Mouse (Mus musculus) limb, embryonic 12.5 days (tissue): ENCODE results near the gene Rplp2. TPM values are rescaled to one million over a fixed set of nuclear protein-coding genes. Genes with fewer than 3 reads are reported as not detected.
A peak's percentile ranks its signal among the peaks of the same experiment; 100 is the strongest.

Source experiments
- ATAC-seq: fragments of 200-750 bp; cut with Nextera tagmentation; 2 replicates; pipeline ENCODE4 v1.8.0; 2017; ENCODE audit warnings: low read depth, moderate TSS enrichment; ENCODE audit not compliant: insufficient number of reproducible peaks, insufficient read depth, low FRiP score, low TSS enrichment
- H3K27ac ChIP-seq: fragments of 300-500 bp; sonication (generic); 2 replicates; pipeline ENCODE4 v1.5.1; 2016; ENCODE audit warnings: mild to moderate bottlenecking, moderate library complexity
- H3K27me3 ChIP-seq: fragments of 300-500 bp; sonication (generic); 2 replicates; pipeline ENCODE4 v1.6.1; 2016; ENCODE audit warnings: mild to moderate bottlenecking, moderate library complexity
- H3K36me3 ChIP-seq: fragments of 300-500 bp; sonication (generic); 2 replicates; pipeline ENCODE4 v1.6.1; 2016; ENCODE audit warnings: mild to moderate bottlenecking, moderate library complexity
- H3K4me1 ChIP-seq: fragments of 300-500 bp; sonication (generic); replicated peaks from 2 replicates; pipeline ENCODE4 v1.6.1; 2016
- H3K4me2 ChIP-seq: fragments of 300-500 bp; sonication (generic); 2 replicates; pipeline ENCODE4 v1.6.1; 2016; ENCODE audit warnings: mild to moderate bottlenecking, moderate library complexity
- H3K4me3 ChIP-seq: fragments of 300-500 bp; sonication (generic); replicated peaks from 2 replicates; pipeline ENCODE4 v1.5.1; 2016; ENCODE audit warnings: mild to moderate bottlenecking
- H3K9ac ChIP-seq: fragments of 300-500 bp; sonication (generic); replicated peaks from 2 replicates; pipeline ENCODE4 v1.6.1; 2016; ENCODE audit warnings: mild to moderate bottlenecking, moderate library complexity
- H3K9me3 ChIP-seq: fragments of 300-500 bp; sonication (generic); 2 replicates; pipeline ENCODE4 v1.6.1; 2016; ENCODE audit warnings: mild to moderate bottlenecking, moderate library complexity
- WGBS: fragments of 180-500 bp; shearing (Covaris S2); methylation state at CpG from one replicate; pipeline ENCODE4 v1.1.7; 2016; 5-methylcytosine and 5-hydroxymethylcytosine counted together
- polyA plus RNA-seq: library from polyadenylated mRNA; unstranded; fragments of >200 nt; fragmentation: Nextera tagmentation; extraction: Ambion mirVana; gene quantifications from 2 replicates; pipeline ENCODE4 v1.2.1, GENCODE M21; 2016

Gene Rplp2
- polyA plus RNA-seq, 1 experiment from 2014 or later, result 1,293 TPM

DNA sequence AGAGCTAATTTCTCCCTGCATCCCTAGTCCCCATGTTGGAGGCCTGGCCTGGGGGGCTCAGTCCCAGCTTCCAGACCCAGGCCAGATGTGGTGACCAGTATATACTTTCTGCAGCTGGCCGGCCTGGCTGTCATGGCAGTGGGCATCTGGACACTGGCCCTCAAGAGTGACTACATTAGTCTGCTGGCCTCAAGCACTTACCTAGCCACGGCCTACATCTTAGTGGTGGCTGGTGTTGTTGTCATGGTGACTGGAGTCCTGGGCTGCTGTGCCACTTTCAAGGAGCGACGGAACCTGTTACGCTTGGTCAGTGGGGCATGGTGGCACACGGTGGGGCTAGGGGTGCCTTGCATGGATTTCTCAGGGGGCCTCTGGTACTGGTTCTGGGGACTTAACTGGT, 22.2 kb downstream of the Rplp2 start:
- peaks cover 35% of the 10 kb centered on the region for H3K36me3 ChIP-seq
- peak overlapping the region; percentile 82; the same call in 1 of the 2 replicates for H3K27ac ChIP-seq
- no peaks in the 10 kb centered on the region for H3K9me3 ChIP-seq
- peak overlapping the region; percentile 79; the same call in 1 of the 2 replicates for H3K9ac ChIP-seq
- H3K4me2 ChIP-seq, result peak overlapping the region; percentile 86
- peaks cover 22% of the 10 kb centered on the region for H3K27me3 ChIP-seq
- peaks cover 58% of the 10 kb centered on the region for H3K4me1 ChIP-seq
- H3K4me3 ChIP-seq, result peak overlapping the region; percentile 75
- WGBS, result 88% methylated on average over 6 of the region's 6 CpGs
- no peak for ATAC-seq

GRCm38 (mm10) chr7:141469901-141470636, 22.9 kb downstream of the Rplp2 start:
- Histone ChIP-seq H3K4me1 (peaks cover 53% of the 10 kb centered on the region), H3K4me2 (0 out of 2 replicates have a peak overlapping the region, but pooled peaks have one; percentile 86), H3K4me3 (no peak overlapping the region), H3K9me3 (no peaks in the 10 kb centered on the region), H3K27ac (no peak overlapping the region), H3K27me3 (peaks cover 15% of the 10 kb centered on the region), H3K36me3 (peaks cover 35% of the 10 kb centered on the region), H3K9ac (no peak overlapping the region)
- ATAC-seq, result no peak
- WGBS, result 91% methylated on average over 18 of the region's 18 CpGs

- no peak overlapping the region for H3K27ac ChIP-seq
- peaks cover 35% of the 10 kb centered on the region for H3K36me3 ChIP-seq
- H3K4me3 ChIP-seq, result no peak overlapping the region
- 95% methylated on average over 10 of the region's 10 CpGs for WGBS
- H3K4me1 ChIP-seq, result peaks cover 49% of the 10 kb centered on the region
- peaks cover 10% of the 10 kb centered on the region for H3K27me3 ChIP-seq
- no peak overlapping the region for H3K4me2 ChIP-seq
- no peak for ATAC-seq
- H3K9ac ChIP-seq, result no peak overlapping the region
- no peaks in the 10 kb centered on the region for H3K9me3 ChIP-seq
These were observed 23.4 kb downstream of the Rplp2 start for GRCm38 (mm10) chr7:141470637-141470944.

GRCm38 (mm10) chr7:141471236-141471635, 24.1 kb downstream of the Rplp2 start:
- 82% methylated on average over 1 of the region's 1 CpGs for WGBS
- peaks cover 50% of the 10 kb centered on the region for H3K4me1 ChIP-seq

DNA sequence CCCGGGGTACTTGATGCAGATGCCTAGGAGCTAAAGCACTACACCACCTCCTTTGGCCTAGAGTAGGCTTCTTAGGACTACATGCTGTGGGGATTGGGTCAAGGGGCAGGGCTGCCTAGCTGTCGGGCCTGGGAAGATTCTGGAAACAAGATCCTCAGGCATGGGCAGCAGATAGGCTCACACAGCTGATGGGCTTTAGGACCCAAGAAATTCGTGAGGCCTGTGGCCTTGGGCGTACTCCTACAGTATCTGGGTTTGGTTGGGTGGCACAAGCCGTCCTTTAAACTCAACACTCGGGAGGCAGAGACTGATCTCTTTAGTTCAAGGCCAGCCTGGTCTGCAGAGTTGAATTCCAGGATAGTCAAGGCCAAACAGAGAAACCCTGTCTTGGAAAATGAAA, 25.1 kb downstream of the Rplp2 start:
- ATAC-seq, result no peak
- Histone ChIP-seq H3K27ac (no peak overlapping the region), H3K4me3 (no peak overlapping the region), H3K4me2 (no peak overlapping the region), H3K9me3 (no peaks in the 10 kb centered on the region), H3K9ac (no peak overlapping the region), H3K4me1 (peaks cover 53% of the 10 kb centered on the region), H3K27me3 (no peaks in the 10 kb centered on the region), H3K36me3 (peaks cover 35% of the 10 kb centered on the region)
- WGBS, result 84% methylated on average over 6 of the region's 6 CpGs

More at GRCm38 (mm10) chr7:141471236-141471635, 24.1 kb downstream of the Rplp2 start:
- H3K4me2 ChIP-seq, result no peak overlapping the region
- ATAC-seq, result no peak
- no peak overlapping the region for H3K9ac ChIP-seq
- peaks cover 35% of the 10 kb centered on the region for H3K36me3 ChIP-seq
- H3K27me3 ChIP-seq, result 0 out of 2 replicates have a peak, but pooled peaks cover 4% of the 10 kb centered on the region
- no peak overlapping the region for H3K4me3 ChIP-seq
- H3K9me3 ChIP-seq, result no peaks in the 10 kb centered on the region
- no peak overlapping the region for H3K27ac ChIP-seq

- no peaks in the 10 kb centered on the region for H3K9me3 ChIP-seq
- H3K4me2 ChIP-seq, result no peak overlapping the region
- no peak overlapping the region for H3K9ac ChIP-seq
- peaks cover 58% of the 10 kb centered on the region for H3K4me1 ChIP-seq
- ATAC-seq, result no peak
- no peak overlapping the region for H3K27ac ChIP-seq
- peaks cover 35% of the 10 kb centered on the region for H3K36me3 ChIP-seq
- 84% methylated on average over 6 of the region's 6 CpGs for WGBS
- H3K27me3 ChIP-seq, result no peaks in the 10 kb centered on the region
- H3K4me3 ChIP-seq, result no peak overlapping the region
These were observed 25.6 kb downstream of the Rplp2 start for GRCm38 (mm10) chr7:141472763-141473162.

DNA sequence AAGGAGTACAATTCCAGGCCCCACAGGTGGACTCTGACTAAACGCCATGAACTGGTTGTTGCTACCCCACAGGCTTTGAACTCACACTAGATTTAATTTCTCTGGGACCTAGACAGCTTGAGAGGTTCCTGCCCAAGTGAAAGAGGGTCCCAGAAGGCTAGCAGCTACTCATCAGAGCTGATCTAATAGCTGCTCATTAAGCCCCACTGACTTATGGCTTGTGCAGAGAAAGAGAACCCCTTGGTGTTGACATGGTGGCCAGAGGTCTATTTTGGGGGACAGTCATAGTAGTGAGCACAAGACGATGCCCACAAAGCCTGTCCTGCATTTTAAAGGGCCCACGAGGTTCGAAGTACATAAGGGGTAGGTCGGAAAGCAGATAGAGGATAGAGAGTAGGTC, 27.0 kb downstream of the Rplp2 start:
- H3K4me3 ChIP-seq, result peak overlapping the region; percentile 73
- no peak overlapping the region for H3K27ac ChIP-seq
- H3K4me1 ChIP-seq, result peaks cover 52% of the 10 kb centered on the region
- no peaks in the 10 kb centered on the region for H3K9me3 ChIP-seq
- H3K27me3 ChIP-seq, result no peaks in the 10 kb centered on the region
- H3K9ac ChIP-seq, result peak overlapping the region; percentile 82
- ATAC-seq, result no peak
- H3K4me2 ChIP-seq, result peak overlapping the region; percentile 92
- H3K36me3 ChIP-seq, result peaks cover 35% of the 10 kb centered on the region
- WGBS, result 10% methylated on average over 5 of the region's 5 CpGs

DNA sequence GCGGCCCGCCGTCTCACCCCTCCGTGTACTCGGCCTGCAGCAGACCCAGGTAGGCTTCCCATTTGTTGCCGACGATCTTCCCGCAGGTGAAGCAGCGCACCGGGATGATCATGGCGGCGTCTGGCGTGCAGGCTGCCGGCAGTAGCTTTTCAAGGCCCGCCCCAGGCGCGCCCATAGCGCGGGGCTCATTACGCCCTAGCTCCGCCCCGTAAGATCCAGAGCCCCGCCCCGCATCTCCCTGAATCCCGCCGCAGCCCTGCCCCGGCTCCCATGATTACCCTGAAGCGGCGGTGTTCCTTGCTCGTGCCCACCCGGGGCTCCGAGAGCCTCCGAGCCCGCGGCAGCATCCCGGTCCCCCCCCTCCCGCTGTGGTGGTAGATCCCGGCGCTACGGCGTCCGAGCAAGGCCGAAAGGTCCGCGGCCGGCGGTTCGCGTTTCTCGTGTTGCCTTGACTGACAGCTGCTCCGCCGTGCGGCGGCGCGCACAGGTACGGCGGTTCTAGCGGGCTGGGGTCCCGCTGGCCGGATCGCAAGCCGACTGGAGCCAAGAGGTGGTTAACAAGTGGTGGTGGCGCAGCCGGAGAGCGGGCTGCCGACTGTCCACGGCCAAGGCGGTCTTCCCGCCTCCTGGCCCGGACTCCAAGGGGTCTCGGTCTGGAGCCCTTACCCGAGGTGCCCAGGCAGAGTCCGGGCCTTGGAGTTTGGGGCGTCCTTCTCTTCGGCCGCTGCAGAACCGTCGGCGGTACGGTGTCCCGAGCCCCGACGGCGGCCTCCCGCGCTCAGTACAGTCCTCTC, 28.0 kb downstream of the Rplp2 start, which contains the start of the genes Polr2l and Tspan4:
TSS of gene Polr2l (minus strand) at position 122 of the 794 bp plus-strand sequence.
TSS of gene Tspan4 (plus strand) at position 230 of the 794 bp plus-strand sequence.
- H3K36me3 ChIP-seq, result peaks cover 25% of the 10 kb centered on the region
- H3K27ac ChIP-seq, result peak within 1 kb of the TSS; percentile 87
- peaks cover 1% of the 10 kb centered on the region; the same call in 1 of the 2 replicates for H3K27me3 ChIP-seq
- peak; percentile 29; the same call in 1 of the 2 replicates for ATAC-seq
- no peaks in the 10 kb centered on the region for H3K9me3 ChIP-seq
- WGBS, result under 1% methylated on average over 87 of the region's 87 CpGs
- H3K4me3 ChIP-seq, result peak within 1 kb of the TSS; percentile 73
- H3K9ac ChIP-seq, result peak within 1 kb of the TSS; percentile 82
- H3K4me1 ChIP-seq, result peaks cover 45% of the 10 kb centered on the region
- peak within 1 kb of the TSS; percentile 92 for H3K4me2 ChIP-seq

GRCm38 (mm10) chr7:141475805-141476158, 28.6 kb downstream of the Rplp2 start:
- peak overlapping the region; percentile 73 for H3K4me3 ChIP-seq
- peak overlapping the region; percentile 92 for H3K4me2 ChIP-seq
- peak overlapping the region; percentile 82 for H3K9ac ChIP-seq
- peak overlapping the region; percentile 87 for H3K27ac ChIP-seq
- no peaks in the 10 kb centered on the region for H3K9me3 ChIP-seq
- H3K27me3 ChIP-seq, result peaks cover 3% of the 10 kb centered on the region; the same call in 1 of the 2 replicates
- peaks cover 45% of the 10 kb centered on the region for H3K4me1 ChIP-seq
- peaks cover 19% of the 10 kb centered on the region for H3K36me3 ChIP-seq
- WGBS, result 2% methylated on average over 12 of the region's 12 CpGs
- ATAC-seq, result no peak

DNA sequence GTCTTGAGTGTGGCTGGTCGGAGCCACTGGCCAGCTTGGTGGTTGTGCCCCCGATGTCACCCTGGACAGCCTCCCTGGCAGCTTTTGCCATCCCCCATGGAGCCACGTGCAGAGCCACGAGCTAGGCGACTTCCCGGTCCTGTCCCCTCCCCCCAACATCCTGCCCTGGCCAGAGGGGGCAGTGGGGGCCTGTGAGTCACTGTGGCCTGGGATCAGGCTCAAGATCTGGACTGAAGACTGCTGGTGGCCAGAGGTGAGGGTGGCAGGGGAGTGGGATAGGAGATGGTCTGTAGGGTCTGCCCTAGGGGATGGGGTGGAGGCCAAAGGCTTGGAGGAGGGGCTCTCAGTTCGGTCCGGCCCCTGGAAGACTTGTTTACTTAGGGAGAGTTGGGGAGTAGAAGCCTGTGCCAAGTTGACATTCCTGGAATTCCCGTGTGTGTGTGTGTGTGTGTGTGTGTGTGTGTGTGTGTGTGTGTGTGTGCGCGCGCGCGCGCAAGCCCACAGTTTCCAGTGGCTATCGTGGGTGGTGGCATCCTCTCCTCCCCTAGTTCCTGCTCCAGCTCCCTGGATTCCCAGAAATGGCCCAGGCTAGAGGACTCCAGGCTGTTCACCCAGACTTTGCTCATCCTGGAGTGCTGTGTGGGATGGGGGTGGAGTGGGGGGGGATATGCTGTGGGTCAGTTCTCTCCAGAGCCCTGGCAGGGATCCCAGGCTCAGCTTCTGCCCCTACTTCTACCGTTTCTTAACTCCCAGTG, 29.2 kb downstream of the Rplp2 start:
- Histone ChIP-seq H3K36me3 (peaks cover 13% of the 10 kb centered on the region), H3K4me1 (peaks cover 51% of the 10 kb centered on the region), H3K27me3 (peaks cover 8% of the 10 kb centered on the region), H3K9me3 (no peaks in the 10 kb centered on the region), H3K4me2 (peak overlapping the region; percentile 92), H3K4me3 (peak overlapping the region; percentile 73), H3K9ac (peak overlapping the region; percentile 82), H3K27ac (peak overlapping the region; percentile 87)
- peak; percentile 32; the same call in 1 of the 2 replicates for ATAC-seq
- WGBS, result under 1% methylated on average over 11 of the region's 17 CpGs
